Mouse (Mus musculus) right cerebral cortex, postnatal 25 days (tissue): ENCODE results near the gene Pmpca.

Experiments
- DNase-seq: peaks from one replicate; pipeline ENCODE4 v3.0.0; 2022

The Pmpca gene

GRCm38 (mm10) chr2:26389154-26389690 is at the start of gene Pmpca, which contains the start of gene Entr1:
Gene Pmpca (plus strand): TSS chr2:26389339.
Gene Entr1 (minus strand): TSS chr2:26389316.
- DNase-seq = peak; percentile 89

- peak; percentile 57 for DNase-seq
Measured at GRCm38 (mm10) chr2:26341510-26341981, 47.6 kb upstream of the Pmpca start.

DNA sequence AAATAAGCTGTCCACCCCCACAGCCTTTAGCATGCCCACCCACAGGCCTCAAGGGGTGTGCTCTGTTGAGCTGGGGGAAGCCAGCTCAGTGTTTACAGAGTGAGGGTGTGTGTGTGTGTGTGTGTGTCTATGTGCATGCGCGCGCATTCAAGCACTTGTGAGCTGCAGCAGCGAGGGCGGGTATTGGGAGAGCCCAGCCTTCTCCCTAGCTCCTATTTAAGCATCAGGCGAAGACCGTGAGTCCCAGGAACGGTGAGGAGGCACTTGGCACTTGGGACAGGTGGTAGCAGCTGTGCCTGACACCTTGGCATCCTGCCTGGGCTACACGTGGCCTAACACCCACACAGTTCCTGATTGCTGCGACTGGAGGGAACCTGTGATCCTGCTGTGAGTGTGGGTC is 47.1 kb upstream of the Pmpca start:
- peak; percentile 73 for DNase-seq

GRCm38 (mm10) chr2:26342609-26343490 is 46.3 kb upstream of the Pmpca start:
- DNase-seq = no peak

GRCm38 (mm10) chr2:26348241-26348640 is 40.9 kb upstream of the Pmpca start:
- no peak for DNase-seq

- DNase-seq = peak; percentile 93
Measured at GRCm38 (mm10) chr2:26351358-26352290, 37.5 kb upstream of the Pmpca start, which contains the start of gene Dnlz. Gene Dnlz (minus strand): TSS chr2:26352110.

GRCm38 (mm10) chr2:26352291-26352910 is 36.7 kb upstream of the Pmpca start:
- no peak for DNase-seq

DNA sequence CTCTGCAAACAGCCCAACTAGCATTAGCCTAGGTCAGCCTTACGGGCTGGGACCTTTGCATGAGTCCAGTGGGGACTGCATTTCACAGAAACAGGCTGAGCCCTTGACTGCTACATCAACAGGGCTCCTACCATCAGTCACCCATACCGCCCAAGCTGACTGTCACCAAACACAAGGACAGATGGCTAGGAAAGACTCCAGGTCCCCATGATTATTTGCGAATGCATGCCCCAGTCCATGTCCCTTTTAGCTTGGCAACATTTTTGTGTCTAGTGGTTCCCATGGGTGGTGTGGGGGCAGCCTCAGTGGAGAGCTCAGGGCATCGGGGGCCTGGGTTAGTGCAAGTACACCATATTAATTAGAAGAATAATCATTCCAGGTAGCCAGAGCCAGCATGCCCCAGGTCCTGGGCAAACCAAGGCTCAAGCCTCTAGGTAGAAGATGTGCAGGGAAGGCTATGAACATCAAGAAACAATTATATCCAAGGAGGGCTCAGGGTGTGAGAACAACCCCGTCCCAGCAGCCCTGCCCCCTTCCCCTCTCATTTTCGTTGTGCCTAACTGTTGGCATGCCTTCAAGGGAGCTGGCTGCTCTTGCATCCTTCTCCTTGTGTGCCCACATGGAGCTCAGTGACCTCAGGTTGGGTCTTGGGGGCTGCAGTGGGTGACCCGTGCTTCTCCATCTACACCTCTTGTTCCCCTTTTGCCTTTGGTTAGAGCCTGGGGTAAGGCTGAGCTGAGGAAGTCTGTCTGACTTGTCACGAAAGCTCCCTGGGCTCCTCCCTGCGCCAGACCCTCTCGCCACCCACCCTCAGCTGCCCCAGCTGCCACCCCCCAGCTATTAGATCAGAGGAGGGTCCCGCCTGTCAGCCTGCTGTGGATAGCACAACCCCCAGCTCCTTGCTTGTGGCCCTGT is 35.8 kb upstream of the Pmpca start:
- no peak for DNase-seq

DNA sequence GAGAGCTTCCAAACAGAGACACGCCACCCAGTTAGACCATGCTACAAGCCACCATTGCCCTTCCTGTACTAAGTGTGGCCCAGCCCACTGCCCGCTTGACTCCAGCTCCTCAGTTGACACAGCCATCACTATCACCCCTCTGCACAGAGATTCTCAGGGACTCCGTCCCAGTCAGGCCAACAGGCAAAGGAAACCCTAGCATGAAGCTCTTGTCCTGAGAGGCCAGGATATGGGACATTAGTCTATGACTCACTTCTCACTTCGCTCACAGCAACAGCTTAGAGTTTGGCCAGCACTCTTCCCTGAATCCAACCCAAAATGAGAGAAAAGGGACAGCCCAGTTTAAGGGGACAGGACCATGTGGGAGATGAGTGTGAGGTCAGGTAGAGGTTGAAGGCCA is 34.7 kb upstream of the Pmpca start:
- no peak for DNase-seq

DNA sequence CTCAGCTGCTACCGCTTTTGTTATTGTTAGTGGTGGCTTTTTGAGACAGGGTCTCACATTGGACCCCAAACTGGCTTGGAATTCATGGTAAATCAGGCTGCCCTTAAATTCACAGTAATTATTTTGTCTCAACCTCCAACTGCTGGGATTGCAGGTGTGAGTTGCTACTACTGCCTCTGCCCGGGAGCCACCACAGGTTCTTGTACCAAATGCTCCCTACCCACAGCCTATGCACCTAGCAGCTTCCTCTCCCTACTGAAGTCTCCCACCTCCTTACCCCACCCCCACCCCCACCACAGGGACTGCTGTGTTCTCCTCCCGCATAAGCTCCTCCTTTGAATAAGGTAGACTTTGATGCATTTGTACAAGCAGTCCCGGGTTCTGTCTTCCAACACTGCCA is 32.9 kb upstream of the Pmpca start:
- DNase-seq = no peak

DNA sequence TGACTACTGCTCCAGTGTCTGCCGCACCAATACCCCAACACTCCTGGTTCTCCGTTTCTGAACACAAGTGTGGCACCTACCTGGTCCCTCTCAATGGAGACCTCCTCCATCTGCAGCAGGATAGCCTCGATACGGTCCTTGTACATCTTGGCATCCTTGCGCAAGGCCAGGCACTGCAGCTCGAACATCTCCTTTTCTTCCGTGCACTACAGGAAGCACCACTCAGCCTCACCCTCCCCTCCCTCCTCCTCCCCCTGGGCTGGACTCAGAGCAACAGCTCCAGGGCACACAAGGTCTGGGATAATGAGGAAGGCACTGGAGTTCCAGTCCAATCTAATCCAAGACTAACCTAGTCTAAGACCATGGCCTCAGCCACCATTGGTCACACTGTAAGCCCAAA is 32.5 kb upstream of the Pmpca start:
- no peak for DNase-seq

GRCm38 (mm10) chr2:26357484-26357883 is 31.7 kb upstream of the Pmpca start:
- no peak for DNase-seq

- DNase-seq = no peak
Measured at GRCm38 (mm10) chr2:26358667-26359320, 30.3 kb upstream of the Pmpca start.

GRCm38 (mm10) chr2:26359983-26360382 is 29.2 kb upstream of the Pmpca start:
- no peak for DNase-seq

GRCm38 (mm10) chr2:26360772-26361171 is 28.4 kb upstream of the Pmpca start, which contains the start of gene Card9:
Gene Card9 (minus strand): TSS chr2:26360918.
- no peak for DNase-seq

- no peak for DNase-seq
Measured at GRCm38 (mm10) chr2:26362991-26363390, 26.1 kb upstream of the Pmpca start.

GRCm38 (mm10) chr2:26363481-26363880 is 25.7 kb upstream of the Pmpca start:
- no peak for DNase-seq

DNA sequence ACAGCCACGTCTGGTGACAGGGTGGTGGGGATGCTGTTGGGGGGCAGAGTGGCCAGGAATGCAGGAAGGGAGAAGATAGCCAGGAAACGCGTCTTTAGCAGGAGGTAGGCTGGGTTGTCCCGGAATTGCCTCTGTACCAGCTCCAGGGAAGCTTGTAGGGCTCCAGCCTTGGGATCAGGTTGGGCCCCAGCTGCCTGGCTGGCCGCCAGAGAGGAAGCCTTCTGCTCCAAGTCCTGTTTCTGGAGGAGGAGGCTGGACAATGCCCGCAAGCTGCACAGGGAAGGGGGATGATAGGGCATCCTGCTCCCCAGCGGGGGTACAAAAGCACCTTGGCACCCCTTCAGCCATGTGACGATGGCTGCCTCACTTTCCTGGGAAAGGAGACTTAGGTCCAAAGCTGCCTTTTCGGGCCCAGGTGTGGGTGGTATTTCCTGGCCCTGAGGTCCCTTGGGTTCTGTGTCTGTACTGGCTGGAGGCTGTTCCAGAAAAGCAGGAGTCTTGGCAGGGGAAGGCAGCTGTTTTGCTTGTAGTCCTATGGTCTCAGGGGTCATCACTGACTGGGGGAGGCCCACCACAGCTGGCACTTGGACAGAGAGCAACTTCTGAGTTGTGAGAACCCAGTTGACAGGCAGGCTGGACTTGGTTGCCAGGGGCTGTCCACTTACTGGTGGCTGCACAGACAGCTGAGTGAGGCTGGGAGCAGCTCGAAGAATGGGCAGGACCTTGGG is 24.2 kb upstream of the Pmpca start:
- DNase-seq = no peak

DNA sequence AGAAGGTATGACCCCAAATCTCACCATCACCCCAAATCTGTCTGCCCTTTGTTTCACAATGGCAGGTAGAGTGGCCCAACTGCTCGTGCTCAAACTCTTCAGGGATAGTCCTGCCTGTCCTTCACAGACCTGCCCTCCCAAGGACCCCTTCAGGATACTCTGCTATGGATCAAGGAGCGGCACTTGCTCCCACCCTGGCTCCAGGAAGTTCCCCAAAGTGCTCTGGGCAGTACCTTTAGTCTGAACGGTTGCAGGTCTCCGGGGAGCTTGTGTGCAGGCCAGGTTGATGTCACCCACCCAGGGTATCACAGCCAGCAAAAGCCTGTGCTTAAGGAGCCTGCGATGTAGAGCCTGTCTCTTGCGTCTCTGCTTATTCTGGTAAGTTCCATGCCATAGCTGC is 21.2 kb upstream of the Pmpca start:
- no peak for DNase-seq

- DNase-seq = no peak
Measured at GRCm38 (mm10) chr2:26368572-26368971, 20.6 kb upstream of the Pmpca start.
